Mouse (Mus musculus): Measurements from ENCODE around the gene Rassf8.

Gene Rassf8

GRCm38 (mm10) chr6:145746132-145746849, at the start of gene Rassf8:
Rassf8 (plus strand) TSS chr6:145746748.
- DNase-seq = peak; percentile 89 to 96

GRCm38 (mm10) chr6:145701021-145701540, 45.5 kb upstream of the Rassf8 start:
- peak in 1 of 2 experiments; percentile 38 for DNase-seq

GRCm38 (mm10) chr6:145703667-145704066, 42.9 kb upstream of the Rassf8 start:
- no peak for DNase-seq

GRCm38 (mm10) chr6:145709956-145710720, 36.4 kb upstream of the Rassf8 start:
- DNase-seq = peak; percentile 43 to 76

- peak; percentile 27 to 40 for DNase-seq
These were observed 35.8 kb upstream of the Rassf8 start for GRCm38 (mm10) chr6:145710797-145711196.

GRCm38 (mm10) chr6:145711320-145711719, 35.2 kb upstream of the Rassf8 start:
- peak; percentile 55 to 86 for DNase-seq

GRCm38 (mm10) chr6:145713241-145714114, 33.1 kb upstream of the Rassf8 start:
- no peak for DNase-seq

- no peak for DNase-seq
These were observed 32.4 kb upstream of the Rassf8 start for GRCm38 (mm10) chr6:145714131-145714530.

- no peak for DNase-seq
These were observed 24.0 kb upstream of the Rassf8 start for GRCm38 (mm10) chr6:145722596-145722995.

- DNase-seq = no peak
These were observed 23.3 kb upstream of the Rassf8 start for GRCm38 (mm10) chr6:145723131-145723863.

- no peak for DNase-seq
These were observed 20.7 kb upstream of the Rassf8 start for GRCm38 (mm10) chr6:145725849-145726248.

GRCm38 (mm10) chr6:145726986-145727385, 19.6 kb upstream of the Rassf8 start:
- DNase-seq = no peak

- no peak for DNase-seq
These were observed 13.7 kb upstream of the Rassf8 start for GRCm38 (mm10) chr6:145732868-145733267.

GRCm38 (mm10) chr6:145733276-145733675, 13.3 kb upstream of the Rassf8 start:
- no peak for DNase-seq

- DNase-seq = no peak
These were observed 12.6 kb upstream of the Rassf8 start for GRCm38 (mm10) chr6:145733911-145734310.

GRCm38 (mm10) chr6:145736099-145736498, 10.4 kb upstream of the Rassf8 start:
- DNase-seq = no peak

- DNase-seq = no peak
These were observed 7.3 kb upstream of the Rassf8 start for GRCm38 (mm10) chr6:145739231-145739630.

- no peak for DNase-seq
These were observed 6.5 kb upstream of the Rassf8 start for GRCm38 (mm10) chr6:145740011-145740410.

- no peak for DNase-seq
These were observed 1.3 kb upstream of the Rassf8 start for GRCm38 (mm10) chr6:145745291-145745690.

GRCm38 (mm10) chr6:145746921-145747670, 548 bp downstream of the Rassf8 start:
- peak in 1 of 2 experiments; percentile 44 for DNase-seq
